Mouse (Mus musculus): ENCODE measurements around the gene Poldip2. TPM values are rescaled to one million over a fixed set of nuclear protein-coding genes. Genes with fewer than 3 reads are reported as not detected.

Gene Poldip2
- polyA plus RNA-seq, 2 experiments: 111 to 166 TPM

DNA sequence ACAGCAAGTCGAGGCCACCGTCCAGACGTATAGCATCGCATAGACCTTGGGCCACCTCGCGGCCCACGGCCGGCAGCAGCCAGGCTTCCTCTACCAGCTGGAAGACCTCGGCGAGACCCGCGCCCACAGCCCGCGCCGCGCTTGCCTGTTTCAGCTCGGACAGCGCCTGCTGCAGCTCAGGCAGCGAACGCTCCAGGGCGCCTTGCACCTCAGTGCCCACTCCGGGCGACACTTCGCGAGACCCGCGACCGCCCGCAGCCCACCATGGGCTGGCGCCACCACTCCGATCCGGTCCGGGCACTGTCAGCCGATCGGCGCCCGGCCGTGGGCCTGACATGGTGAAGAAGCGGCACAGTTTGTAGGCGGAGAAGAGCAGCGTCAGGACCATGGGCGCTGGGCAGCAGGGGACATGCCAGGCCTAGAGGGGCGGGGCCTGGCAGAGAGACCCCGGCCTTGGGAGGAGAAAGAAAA lies 14.9 kb upstream of the Poldip2 start:
- DNase-seq (ENCODE audit: low spot score) (no peak), ATAC-seq (ENCODE audit: low FRiP score, low read depth) (peak; percentile 41)
- Histone ChIP-seq H3K4me2 (replicated peaks; ENCODE audit: low read depth, low read length, severe bottlenecking) (peak overlapping the region; percentile 97), H3K9ac (ENCODE audit: low read depth, low read length, severe bottlenecking) (peak overlapping the region; percentile 45), H3K4me1 (ENCODE audit: control insufficient read depth, insufficient read depth, low read length) (peaks cover 12% of the 10 kb centered on the region; the same call in 1 of the 2 replicates), H3K27ac (replicated peaks; ENCODE audit: low read depth, low read length) (no peak overlapping the region), H3K36me3 (ENCODE audit: control insufficient read depth, insufficient read depth, low read length) (no peaks in the 10 kb centered on the region), H3K27me3 (ENCODE audit: control insufficient read depth, insufficient read depth, low read length) (peaks cover 10% of the 10 kb centered on the region), H3K4me3 (replicated peaks; ENCODE audit: low read length) (peak overlapping the region; percentile 47), H3K9me3 (ENCODE audit: control insufficient read depth, low read length) (no peaks in the 10 kb centered on the region)
- WGBS: under 1% methylated on average over 34 of the region's 44 CpGs
- no peak for TF ChIP-seq POLR2A (IDR thresholded peaks at IDR 0.05; ENCODE audit: borderline replicate concordance, extremely low read depth, insufficient read depth, insufficient read length)

DNA sequence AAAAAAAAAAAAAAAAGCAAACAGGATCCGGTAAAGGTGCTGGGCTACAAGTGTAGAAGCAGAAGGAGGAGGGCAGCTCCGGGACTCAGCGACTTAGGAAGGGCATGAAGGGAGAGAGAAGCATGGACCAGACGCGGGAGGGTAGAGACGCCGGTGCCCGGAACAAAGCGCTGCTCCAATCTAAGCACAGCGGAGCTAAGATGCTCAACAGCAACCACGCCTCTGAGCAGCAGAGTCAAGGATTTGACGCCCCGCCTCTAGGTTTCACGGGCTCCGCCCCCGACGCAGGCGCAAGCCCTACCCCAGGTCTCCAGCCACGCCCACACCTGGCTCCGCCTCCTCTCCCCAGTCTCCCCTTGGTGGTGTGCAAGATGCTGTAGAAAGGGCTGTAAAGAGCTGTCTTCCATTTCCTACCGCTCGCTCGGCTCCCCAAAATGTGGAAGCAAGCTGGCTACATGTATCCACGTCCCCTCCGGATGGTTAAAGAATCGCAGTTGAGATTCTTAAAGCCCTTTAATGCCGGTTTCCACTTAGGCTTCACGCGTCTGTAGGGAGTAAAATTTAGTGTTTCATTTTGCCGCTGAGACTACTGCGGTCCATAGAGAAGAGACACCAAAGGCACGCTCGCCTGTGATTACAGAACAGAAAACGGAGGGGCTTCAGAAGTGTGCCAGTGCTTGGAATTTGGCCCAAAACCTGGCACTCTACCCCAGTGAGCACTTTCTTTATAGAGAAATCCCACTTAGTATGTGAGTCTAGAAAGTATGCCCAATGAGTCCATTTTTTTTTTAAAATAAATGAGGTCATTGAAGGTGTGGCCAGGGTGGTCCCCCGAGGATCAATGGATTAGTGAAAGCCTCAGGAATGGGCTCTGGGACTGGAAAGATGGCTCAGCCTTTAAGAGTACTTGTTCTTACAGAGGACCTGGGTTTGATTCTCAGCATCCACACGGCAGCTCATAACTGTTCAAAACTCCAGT lies 14.2 kb upstream of the Poldip2 start, which contains the start of gene Sarm1:
TSS of gene Sarm1 (minus strand) at position 211 of the 979 bp plus-strand sequence.
- Histone ChIP-seq H3K4me1 (ENCODE audit: control insufficient read depth, insufficient read depth, low read length) (peaks cover 12% of the 10 kb centered on the region; the same call in 1 of the 2 replicates), H3K36me3 (ENCODE audit: control insufficient read depth, insufficient read depth, low read length) (no peaks in the 10 kb centered on the region), H3K9me3 (ENCODE audit: control insufficient read depth, low read length) (no peaks in the 10 kb centered on the region), H3K27ac (replicated peaks; ENCODE audit: low read depth, low read length) (no peak within 1 kb of the TSS), H3K4me3 (replicated peaks; ENCODE audit: low read length) (peak within 1 kb of the TSS; percentile 47), H3K4me2 (replicated peaks; ENCODE audit: low read depth, low read length, severe bottlenecking) (peak within 1 kb of the TSS; percentile 97), H3K9ac (ENCODE audit: low read depth, low read length, severe bottlenecking) (peak within 1 kb of the TSS; percentile 45), H3K27me3 (ENCODE audit: control insufficient read depth, insufficient read depth, low read length) (peaks cover 10% of the 10 kb centered on the region)
- peak; percentile 94 for DNase-seq (ENCODE audit: low spot score)
- TF ChIP-seq POLR2A (IDR thresholded peaks at IDR 0.05; ENCODE audit: borderline replicate concordance, extremely low read depth, insufficient read depth, insufficient read length): 0 out of 2 replicates have a peak, but pooled peaks have one; percentile 37
- 3% methylated on average over 29 of the region's 36 CpGs for WGBS
- peak; percentile 94 for ATAC-seq (ENCODE audit: low FRiP score, low read depth)

DNA sequence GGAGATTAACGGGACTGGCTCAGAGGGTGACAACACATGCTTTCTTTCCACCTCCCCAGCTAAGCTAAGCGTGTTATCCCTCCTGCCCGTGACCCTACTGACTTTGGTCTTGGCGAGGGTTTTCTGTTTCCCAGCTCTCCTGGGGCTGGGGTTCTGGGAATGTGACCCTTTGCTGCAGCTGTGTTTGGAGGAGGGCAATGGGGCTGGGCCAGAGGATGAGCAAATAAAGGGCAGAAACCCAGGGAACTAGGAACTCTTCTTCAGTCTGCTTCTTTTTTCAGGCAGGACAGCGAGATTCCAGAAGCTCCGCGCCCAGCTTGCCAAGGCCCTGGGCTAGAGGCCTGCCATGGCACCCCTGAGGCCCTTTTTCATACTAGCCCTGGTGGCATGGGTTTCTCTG lies 13.0 kb upstream of the Poldip2 start, which contains the start of gene Vtn:
TSS of gene Vtn (plus strand) at position 88 of the 400 bp plus-strand sequence.
- 60% methylated on average over 7 of the region's 7 CpGs for WGBS
- H3K27me3 ChIP-seq (ENCODE audit: control insufficient read depth, insufficient read depth, low read length): peaks cover 10% of the 10 kb centered on the region

DNA sequence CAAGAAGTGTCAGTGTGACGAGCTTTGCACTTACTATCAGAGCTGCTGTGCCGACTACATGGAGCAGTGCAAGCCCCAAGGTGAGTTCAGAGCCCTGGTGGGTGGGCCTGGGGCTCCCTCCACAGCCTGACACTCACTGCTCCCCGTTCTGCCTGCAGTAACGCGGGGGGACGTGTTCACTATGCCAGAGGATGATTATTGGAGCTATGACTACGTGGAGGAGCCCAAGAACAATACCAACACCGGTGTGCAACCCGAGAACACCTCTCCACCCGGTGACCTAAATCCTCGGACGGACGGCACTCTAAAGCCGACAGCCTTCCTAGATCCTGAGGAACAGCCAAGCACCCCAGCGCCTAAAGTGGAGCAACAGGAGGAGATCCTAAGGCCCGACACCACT lies 12.4 kb upstream of the Poldip2 start:
- 47% methylated on average over 16 of the region's 16 CpGs for WGBS
- no peaks in the 10 kb centered on the region for H3K9me3 ChIP-seq (ENCODE audit: control insufficient read depth, low read length)
- H3K4me3 ChIP-seq (replicated peaks; ENCODE audit: low read length): no peak overlapping the region
- H3K9ac ChIP-seq (ENCODE audit: low read depth, low read length, severe bottlenecking): no peak overlapping the region
- no peak for DNase-seq (ENCODE audit: low spot score)
- H3K36me3 ChIP-seq (ENCODE audit: control insufficient read depth, insufficient read depth, low read length): no peaks in the 10 kb centered on the region
- H3K27ac ChIP-seq (replicated peaks; ENCODE audit: low read depth, low read length): no peak overlapping the region
- H3K4me2 ChIP-seq (replicated peaks; ENCODE audit: low read depth, low read length, severe bottlenecking): no peak overlapping the region
- no peak for TF ChIP-seq POLR2A (IDR thresholded peaks at IDR 0.05; ENCODE audit: borderline replicate concordance, extremely low read depth, insufficient read depth, insufficient read length)
- ATAC-seq (ENCODE audit: low FRiP score, low read depth): no peak
- H3K27me3 ChIP-seq (ENCODE audit: control insufficient read depth, insufficient read depth, low read length): peaks cover 10% of the 10 kb centered on the region
- peaks cover 12% of the 10 kb centered on the region; the same call in 1 of the 2 replicates for H3K4me1 ChIP-seq (ENCODE audit: control insufficient read depth, insufficient read depth, low read length)

More for the DNA sequence above, 13.0 kb upstream of the Poldip2 start, which contains the start of gene Vtn:
- H3K9me3 ChIP-seq (ENCODE audit: control insufficient read depth, low read length): no peaks in the 10 kb centered on the region
- ATAC-seq (ENCODE audit: low FRiP score, low read depth): no peak
- H3K36me3 ChIP-seq (ENCODE audit: control insufficient read depth, insufficient read depth, low read length): no peaks in the 10 kb centered on the region
- TF ChIP-seq POLR2A (IDR thresholded peaks at IDR 0.05; ENCODE audit: borderline replicate concordance, extremely low read depth, insufficient read depth, insufficient read length): no peak
- H3K27ac ChIP-seq (replicated peaks; ENCODE audit: low read depth, low read length): no peak within 1 kb of the TSS
- H3K4me3 ChIP-seq (replicated peaks; ENCODE audit: low read length): peak within 1 kb of the TSS; percentile 47
- H3K4me2 ChIP-seq (replicated peaks; ENCODE audit: low read depth, low read length, severe bottlenecking): peak within 1 kb of the TSS; percentile 97
- H3K9ac ChIP-seq (ENCODE audit: low read depth, low read length, severe bottlenecking): peak within 1 kb of the TSS; percentile 36; the same call in 1 of the 2 replicates
- DNase-seq (ENCODE audit: low spot score): no peak
- peaks cover 12% of the 10 kb centered on the region; the same call in 1 of the 2 replicates for H3K4me1 ChIP-seq (ENCODE audit: control insufficient read depth, insufficient read depth, low read length)

DNA sequence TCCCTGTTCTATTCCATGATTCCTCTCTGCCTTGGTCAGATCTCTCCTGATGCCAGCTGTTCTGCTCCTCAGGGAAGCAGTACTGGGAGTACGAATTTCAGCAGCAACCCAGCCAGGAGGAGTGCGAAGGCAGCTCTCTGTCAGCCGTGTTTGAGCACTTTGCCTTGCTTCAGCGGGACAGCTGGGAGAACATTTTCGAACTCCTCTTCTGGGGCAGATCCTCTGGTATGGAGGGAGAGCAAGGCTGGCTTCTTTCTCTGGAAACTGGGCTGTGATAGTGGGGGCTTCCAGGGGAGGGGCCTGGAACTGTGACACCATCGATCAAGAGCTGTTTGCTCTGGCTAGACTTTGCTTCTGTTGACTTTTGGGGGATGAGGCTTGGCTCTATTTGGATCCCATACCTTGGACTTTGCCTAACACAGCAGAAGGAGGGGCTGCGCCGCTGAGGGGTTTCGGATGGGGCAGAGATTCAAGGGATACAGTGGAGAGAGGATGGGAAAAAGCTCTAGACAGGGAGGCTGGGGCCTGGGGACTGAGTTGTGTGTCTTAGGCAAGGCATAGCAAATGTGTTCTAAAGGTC lies 11.3 kb upstream of the Poldip2 start:
- Histone ChIP-seq H3K27ac (replicated peaks; ENCODE audit: low read depth, low read length) (no peak overlapping the region), H3K4me2 (replicated peaks; ENCODE audit: low read depth, low read length, severe bottlenecking) (no peak overlapping the region), H3K27me3 (ENCODE audit: control insufficient read depth, insufficient read depth, low read length) (peaks cover 9% of the 10 kb centered on the region), H3K4me3 (replicated peaks; ENCODE audit: low read length) (no peak overlapping the region), H3K4me1 (ENCODE audit: control insufficient read depth, insufficient read depth, low read length) (peaks cover 12% of the 10 kb centered on the region; the same call in 1 of the 2 replicates), H3K9ac (ENCODE audit: low read depth, low read length, severe bottlenecking) (no peak overlapping the region), H3K36me3 (ENCODE audit: control insufficient read depth, insufficient read depth, low read length) (peaks cover 3% of the 10 kb centered on the region; the same call in 1 of the 2 replicates), H3K9me3 (ENCODE audit: control insufficient read depth, low read length) (no peaks in the 10 kb centered on the region)
- no peak for TF ChIP-seq POLR2A (IDR thresholded peaks at IDR 0.05; ENCODE audit: borderline replicate concordance, extremely low read depth, insufficient read depth, insufficient read length)
- DNase-seq (ENCODE audit: low spot score): no peak
- WGBS: 80% methylated on average over 9 of the region's 9 CpGs
- no peak for ATAC-seq (ENCODE audit: low FRiP score, low read depth)
